Mouse (Mus musculus) forebrain, embryonic 13.5 days (tissue): ENCODE data around the gene Mtfp1. TPM values are rescaled to one million over a fixed set of nuclear protein-coding genes. Genes with fewer than 3 reads are reported as not detected.
A peak's percentile ranks its signal among the peaks of the same experiment; 100 is the strongest.
"Not testable (repeated sequence)": the region's sequence is repeated elsewhere in the genome, so short reads cannot be mapped to it uniquely, and the experiment has no call there.

Source experiments
- ATAC-seq: fragments of 200-750 bp; cut with Nextera tagmentation; 2 replicates; pipeline ENCODE4 v1.8.0; 2017
- H3K27ac ChIP-seq: fragments of 300-500 bp; sonication (generic); 2 replicates; pipeline ENCODE4 v1.5.1; 2015; ENCODE audit warnings: inconsistent platforms, mild to moderate bottlenecking, moderate library complexity
- H3K27me3 ChIP-seq: fragments of 300-500 bp; sonication (generic); 2 replicates; pipeline ENCODE4 v1.6.1; 2015; ENCODE audit warnings: mild to moderate bottlenecking, inconsistent platforms
- H3K36me3 ChIP-seq: fragments of 300-500 bp; sonication (generic); 2 replicates; pipeline ENCODE4 v1.6.1; 2015; ENCODE audit warnings: mild to moderate bottlenecking, inconsistent platforms; ENCODE audit not compliant: poor library complexity, severe bottlenecking
- H3K4me1 ChIP-seq: fragments of 300-500 bp; sonication (generic); 2 replicates; pipeline ENCODE4 v1.6.1; 2015; ENCODE audit warnings: inconsistent platforms
- H3K4me2 ChIP-seq: fragments of 300-500 bp; sonication (generic); 2 replicates; pipeline ENCODE4 v1.6.1; 2015; ENCODE audit warnings: inconsistent platforms, mild to moderate bottlenecking, moderate library complexity
- H3K4me3 ChIP-seq: fragments of 300-500 bp; sonication (generic); 2 replicates; pipeline ENCODE4 v1.5.1; 2015; ENCODE audit warnings: mild to moderate bottlenecking, inconsistent platforms
- H3K9ac ChIP-seq: fragments of 300-500 bp; sonication (generic); 2 replicates; pipeline ENCODE4 v1.6.1; 2015; ENCODE audit warnings: mild to moderate bottlenecking, inconsistent platforms
- H3K9me3 ChIP-seq: fragments of 300-500 bp; sonication (generic); replicated peaks from 2 replicates; pipeline ENCODE4 v1.6.1; 2016; ENCODE audit warnings: inconsistent platforms
- WGBS: fragments of 180-500 bp; shearing (Covaris S2); methylation state at CpG from one replicate; pipeline ENCODE4 v1.1.7; 2015; 5-methylcytosine and 5-hydroxymethylcytosine counted together
- polyA plus RNA-seq: library from polyadenylated mRNA; unstranded; fragments of >200 nt; fragmentation: Nextera tagmentation; extraction: Ambion mirVana; gene quantifications from 2 replicates; pipeline ENCODE4 v1.2.1, GENCODE M21; 2015

The Mtfp1 gene
- polyA plus RNA-seq, 1 experiment from 2014 or later = 7.0 TPM

DNA sequence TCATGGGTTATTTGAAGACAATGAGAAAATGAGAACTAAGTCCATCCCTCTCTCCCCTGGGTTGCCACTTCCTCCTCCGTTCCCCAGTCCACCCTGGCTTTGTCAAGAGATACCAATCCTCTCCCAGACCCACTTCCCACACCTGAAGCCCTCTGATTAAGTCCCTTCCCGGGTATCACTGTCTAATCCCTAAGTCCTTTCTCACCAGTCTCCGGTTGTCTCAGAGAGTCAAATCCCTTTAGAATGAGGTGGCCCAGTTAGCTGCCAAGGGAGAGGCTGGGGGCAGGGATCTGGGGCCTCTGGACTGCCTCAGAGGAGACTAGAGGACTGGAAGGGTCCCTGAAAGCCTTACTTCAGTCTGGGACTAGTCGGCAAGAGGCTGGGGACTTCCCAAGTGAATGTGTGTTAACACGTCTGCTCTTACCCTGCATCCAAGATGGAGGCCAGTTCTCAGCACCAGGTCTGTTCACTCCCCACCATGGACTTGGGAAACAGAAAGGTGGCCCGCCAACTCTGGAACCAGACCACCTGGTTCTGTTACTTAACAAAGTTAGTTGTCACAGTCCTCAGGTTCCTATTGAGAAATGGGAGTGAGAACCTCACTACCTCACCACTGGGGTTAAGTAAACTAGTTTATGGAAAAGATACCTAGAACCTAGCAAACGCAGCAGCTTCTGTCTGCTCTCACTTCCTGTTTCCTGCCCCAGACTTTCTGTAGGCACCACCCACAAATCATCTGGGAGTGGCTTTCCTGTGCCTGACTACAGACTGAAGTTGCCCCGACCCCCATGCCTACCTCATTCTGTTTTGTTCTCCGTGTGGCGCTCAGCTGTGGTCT is 27.7 kb upstream of the Mtfp1 start, which contains the start of gene Sec14l2:
Gene Sec14l2 (minus strand): TSS at position 674 of the 838 bp plus-strand sequence.
- no peak for ATAC-seq

DNA sequence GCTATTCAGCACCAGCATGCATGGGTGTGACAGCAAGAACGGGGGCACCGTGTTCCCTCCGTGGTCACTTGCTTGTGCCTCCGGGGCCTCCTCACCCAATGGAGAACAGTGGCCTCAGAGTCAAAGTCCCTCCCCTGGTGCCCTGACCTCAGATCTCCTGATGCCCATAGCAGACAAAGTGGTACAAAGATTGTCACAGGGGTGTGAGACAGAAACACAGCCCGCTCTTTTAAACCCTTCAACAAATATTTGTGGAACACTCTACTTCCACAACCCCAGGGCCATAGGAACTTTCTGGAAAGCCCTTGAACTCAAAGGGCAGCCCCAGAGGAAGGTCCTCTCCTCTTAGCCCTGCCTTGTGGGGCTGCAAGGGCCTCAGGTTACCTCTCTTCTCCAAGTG is 27.0 kb upstream of the Mtfp1 start:
- ATAC-seq = no peak

More for the DNA sequence above, 27.7 kb upstream of the Mtfp1 start, which contains the start of gene Sec14l2:
- peaks cover 16% of the 10 kb centered on the region for H3K27me3 ChIP-seq
- H3K4me2 ChIP-seq = no peak within 1 kb of the TSS
- H3K27ac ChIP-seq = no peak within 1 kb of the TSS; the same call in 1 of the 2 replicates
- no peaks in the 10 kb centered on the region for H3K36me3 ChIP-seq
- WGBS = 59% methylated on average over 10 of the region's 10 CpGs
- peaks cover 12% of the 10 kb centered on the region for H3K4me1 ChIP-seq
- peaks cover 11% of the 10 kb centered on the region; the same call in 1 of the 2 replicates for H3K9me3 ChIP-seq
- no peak within 1 kb of the TSS for H3K9ac ChIP-seq
- H3K4me3 ChIP-seq = no peak within 1 kb of the TSS

GRCm38 (mm10) chr11:4121691-4122090 is 26.4 kb upstream of the Mtfp1 start:
- no peak overlapping the region for H3K9ac ChIP-seq
- H3K9me3 ChIP-seq = peaks cover 8% of the 10 kb centered on the region; the same call in 1 of the 2 replicates
- 79% methylated on average over 3 of the region's 3 CpGs for WGBS
- H3K36me3 ChIP-seq = no peaks in the 10 kb centered on the region
- no peak overlapping the region for H3K27ac ChIP-seq
- no peak overlapping the region for H3K4me3 ChIP-seq
- H3K27me3 ChIP-seq = peaks cover 23% of the 10 kb centered on the region
- peaks cover 23% of the 10 kb centered on the region for H3K4me1 ChIP-seq
- no peak overlapping the region for H3K4me2 ChIP-seq
- ATAC-seq = no peak

More for the DNA sequence above, 27.0 kb upstream of the Mtfp1 start:
- H3K36me3 ChIP-seq = no peaks in the 10 kb centered on the region
- peaks cover 11% of the 10 kb centered on the region; the same call in 1 of the 2 replicates for H3K9me3 ChIP-seq
- H3K4me1 ChIP-seq = peaks cover 19% of the 10 kb centered on the region
- H3K27me3 ChIP-seq = peaks cover 22% of the 10 kb centered on the region
- no peak overlapping the region for H3K27ac ChIP-seq
- 74% methylated on average over 5 of the region's 5 CpGs for WGBS
- H3K9ac ChIP-seq = no peak overlapping the region
- no peak overlapping the region for H3K4me2 ChIP-seq
- no peak overlapping the region for H3K4me3 ChIP-seq

DNA sequence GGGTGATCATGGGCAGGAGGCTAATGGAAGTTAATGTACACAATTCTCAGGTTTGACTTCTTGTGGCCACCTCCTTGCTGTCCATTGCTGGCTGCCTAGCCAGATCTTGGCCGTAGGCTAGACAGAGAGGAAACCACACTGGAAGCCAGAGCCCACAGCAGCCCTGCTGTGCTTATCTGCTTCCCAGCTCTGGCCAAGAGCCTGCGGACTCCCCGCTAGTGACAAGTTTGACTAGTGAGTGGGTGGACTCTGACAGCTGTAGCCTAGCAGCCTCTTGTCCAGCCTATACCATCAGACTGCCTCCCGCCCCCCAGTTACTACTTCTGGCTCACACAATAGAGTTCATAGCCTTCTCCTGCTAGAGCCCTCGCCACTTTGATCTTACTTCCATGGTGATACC is 24.4 kb upstream of the Mtfp1 start:
- H3K27ac ChIP-seq = no peak overlapping the region
- peaks cover 23% of the 10 kb centered on the region for H3K27me3 ChIP-seq
- no peak for ATAC-seq
- H3K4me1 ChIP-seq = peaks cover 28% of the 10 kb centered on the region
- H3K4me2 ChIP-seq = no peak overlapping the region
- H3K4me3 ChIP-seq = no peak overlapping the region
- no peaks in the 10 kb centered on the region for H3K36me3 ChIP-seq
- H3K9ac ChIP-seq = no peak overlapping the region
- H3K9me3 ChIP-seq = no peaks in the 10 kb centered on the region
- WGBS = 88% methylated on average over 5 of the region's 5 CpGs

- Histone ChIP-seq H3K9me3 (no peaks in the 10 kb centered on the region), H3K27me3 (peaks cover 23% of the 10 kb centered on the region), H3K4me3 (peak overlapping the region; percentile 57), H3K4me2 (peak overlapping the region; percentile 90), H3K36me3 (no peaks in the 10 kb centered on the region), H3K4me1 (peaks cover 28% of the 10 kb centered on the region), H3K9ac (peak overlapping the region; percentile 73), H3K27ac (no peak overlapping the region)
- WGBS = 2% methylated on average over 41 of the region's 41 CpGs
- peak; percentile 66 for ATAC-seq
Observed at GRCm38 (mm10) chr11:4118081-4118921, 23.1 kb upstream of the Mtfp1 start.

DNA sequence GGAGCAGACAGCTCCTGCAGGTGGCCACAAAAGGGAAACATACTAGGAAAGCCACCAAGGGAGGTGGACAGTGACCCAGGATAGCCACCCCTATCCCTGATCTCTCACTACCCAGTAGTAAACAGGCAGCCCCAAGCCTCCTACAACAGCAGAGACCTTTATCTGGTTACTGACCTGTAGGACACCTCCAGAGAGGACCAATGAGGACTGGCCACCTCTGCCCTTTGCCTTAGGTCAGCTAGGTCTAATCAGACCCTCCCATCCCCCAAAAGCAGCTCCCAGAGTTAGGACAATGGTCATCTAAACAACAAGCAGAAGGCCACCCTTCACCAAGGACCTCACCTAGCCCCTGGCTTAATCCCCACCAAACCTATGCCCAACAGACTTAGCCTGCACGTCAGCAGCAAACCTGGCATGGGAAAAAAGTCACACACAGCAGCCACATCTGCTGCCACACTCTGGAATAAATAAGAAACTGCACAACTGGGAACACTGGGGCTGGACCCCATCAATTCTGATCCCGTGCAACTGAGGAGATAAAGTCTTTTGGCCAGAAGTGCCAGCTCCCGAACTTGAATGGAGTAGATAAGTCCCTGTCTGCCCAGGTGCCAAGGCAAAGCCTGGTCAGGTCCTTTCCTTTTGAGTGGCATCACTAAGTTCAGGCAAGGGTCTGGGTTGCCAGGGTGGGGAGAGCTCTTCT is 22.3 kb upstream of the Mtfp1 start:
- H3K27me3 ChIP-seq = peaks cover 23% of the 10 kb centered on the region
- no peak overlapping the region for H3K27ac ChIP-seq
- peak overlapping the region; percentile 73 for H3K9ac ChIP-seq
- H3K4me3 ChIP-seq = peak overlapping the region; percentile 57
- H3K4me1 ChIP-seq = peaks cover 28% of the 10 kb centered on the region
- no peaks in the 10 kb centered on the region for H3K36me3 ChIP-seq
- 26% methylated on average over 3 of the region's 3 CpGs for WGBS
- peak; percentile 5; the same call in 1 of the 2 replicates for ATAC-seq
- H3K4me2 ChIP-seq = peak overlapping the region; percentile 90
- no peaks in the 10 kb centered on the region for H3K9me3 ChIP-seq

DNA sequence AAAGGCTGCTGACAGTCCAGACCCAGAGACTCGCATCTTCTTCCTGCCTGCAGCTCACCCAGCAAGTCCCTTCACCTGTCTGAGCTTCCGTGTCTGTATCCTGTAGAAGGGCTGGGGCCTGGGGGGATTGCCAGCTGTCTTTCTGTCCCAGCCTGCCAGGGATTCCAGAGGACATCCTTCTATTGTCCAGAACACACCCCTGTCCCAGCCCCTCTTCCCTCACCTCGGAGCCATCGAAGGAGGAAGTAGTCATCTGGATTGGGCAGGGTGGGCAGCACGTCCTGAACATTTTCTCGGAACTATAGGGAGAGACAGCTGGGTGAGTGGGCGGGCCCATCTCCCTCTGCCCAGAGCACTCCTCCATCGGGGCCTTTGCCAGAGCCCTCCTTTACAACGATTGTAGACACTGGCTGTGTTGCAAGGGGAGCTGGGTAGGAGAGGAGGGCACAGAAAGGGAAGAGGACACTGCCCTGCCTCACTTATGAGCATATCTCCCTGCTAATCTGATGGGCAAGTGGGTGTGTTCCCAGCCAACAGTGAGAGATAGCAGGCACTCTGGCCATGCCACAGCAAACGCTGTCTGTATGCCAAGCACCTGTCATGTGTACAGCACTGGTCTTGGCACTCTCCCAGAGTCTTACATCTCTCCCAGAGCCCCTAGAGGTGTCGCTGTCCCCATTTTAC is 21.4 kb upstream of the Mtfp1 start:
- no peaks in the 10 kb centered on the region for H3K9me3 ChIP-seq
- 56% methylated on average over 11 of the region's 11 CpGs for WGBS
- H3K4me3 ChIP-seq = no peak overlapping the region
- no peak overlapping the region for H3K27ac ChIP-seq
- peaks cover 28% of the 10 kb centered on the region for H3K4me1 ChIP-seq
- H3K9ac ChIP-seq = peak overlapping the region; percentile 36; the same call in 1 of the 2 replicates
- ATAC-seq = no peak
- H3K4me2 ChIP-seq = no peak overlapping the region
- H3K36me3 ChIP-seq = no peaks in the 10 kb centered on the region
- peaks cover 23% of the 10 kb centered on the region for H3K27me3 ChIP-seq

DNA sequence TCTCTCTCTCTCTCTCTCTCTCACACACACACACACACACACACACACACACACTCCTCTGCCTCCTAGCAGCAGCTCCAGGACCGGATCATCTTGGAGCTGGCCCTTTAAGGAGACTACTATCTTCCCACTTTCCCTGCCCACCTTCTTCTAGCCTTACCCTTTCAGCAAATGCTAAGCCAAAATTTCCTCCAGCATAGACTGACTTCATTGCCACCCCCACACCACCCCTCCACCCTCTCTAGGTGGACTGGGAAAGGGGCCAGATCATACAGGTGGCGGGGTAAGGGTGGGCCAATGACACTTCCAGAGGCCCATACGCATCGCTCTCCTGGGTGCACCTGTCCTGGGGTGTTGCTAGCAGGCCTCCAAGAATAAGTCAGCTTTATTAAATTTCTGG is 20.2 kb upstream of the Mtfp1 start:
- Histone ChIP-seq H3K36me3 (no peaks in the 10 kb centered on the region), H3K27ac (no peak overlapping the region), H3K4me1 (peaks cover 28% of the 10 kb centered on the region), H3K4me3 (no peak overlapping the region), H3K4me2 (no peak overlapping the region), H3K9me3 (no peaks in the 10 kb centered on the region), H3K9ac (no peak overlapping the region), H3K27me3 (peaks cover 21% of the 10 kb centered on the region)
- 93% methylated on average over 4 of the region's 4 CpGs for WGBS
- ATAC-seq = no peak

- H3K27ac ChIP-seq, ATAC-seq, H3K9ac ChIP-seq, H3K9me3 ChIP-seq, H3K36me3 ChIP-seq, H3K4me3 ChIP-seq, H3K4me2 ChIP-seq: not testable (repeated sequence)
- WGBS = 68% methylated on average over 6 of the region's 6 CpGs
- Histone ChIP-seq H3K27me3 (peaks cover 18% of the 10 kb centered on the region), H3K4me1 (peaks cover 28% of the 10 kb centered on the region)
Observed at GRCm38 (mm10) chr11:4114541-4114940, 19.3 kb upstream of the Mtfp1 start.

DNA sequence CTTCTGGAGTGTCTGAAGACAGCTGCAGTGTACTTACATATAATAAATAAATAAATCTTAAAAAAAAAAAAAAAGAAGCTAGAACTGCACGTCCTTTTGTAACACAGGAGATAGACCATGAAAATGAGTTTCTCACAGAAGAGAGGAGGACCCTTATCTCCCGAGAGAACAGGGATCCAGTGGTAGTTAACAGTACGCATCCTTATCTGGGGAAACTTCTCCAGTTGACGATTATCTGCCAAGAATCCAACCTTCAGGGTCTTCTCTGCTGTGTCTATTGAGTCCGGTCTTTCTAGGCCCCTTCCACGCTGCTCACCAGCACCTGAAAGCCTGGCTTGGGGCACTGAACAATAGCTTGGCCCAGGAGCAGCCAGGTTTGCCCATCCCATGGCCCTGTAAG is 18.7 kb upstream of the Mtfp1 start:
- no peaks in the 10 kb centered on the region for H3K9me3 ChIP-seq
- H3K9ac ChIP-seq = no peak overlapping the region
- H3K4me3 ChIP-seq = no peak overlapping the region
- peaks cover 26% of the 10 kb centered on the region for H3K4me1 ChIP-seq
- no peak overlapping the region for H3K27ac ChIP-seq
- H3K36me3 ChIP-seq = no peaks in the 10 kb centered on the region
- ATAC-seq = no peak
- H3K27me3 ChIP-seq = peaks cover 12% of the 10 kb centered on the region
- H3K4me2 ChIP-seq = no peak overlapping the region
- WGBS = 82% methylated on average over 6 of the region's 6 CpGs

GRCm38 (mm10) chr11:4113496-4113895 is 18.3 kb upstream of the Mtfp1 start:
- Histone ChIP-seq H3K9me3 (no peaks in the 10 kb centered on the region), H3K27me3 (peaks cover 11% of the 10 kb centered on the region), H3K36me3 (no peaks in the 10 kb centered on the region), H3K4me3 (no peak overlapping the region), H3K9ac (no peak overlapping the region), H3K4me2 (no peak overlapping the region), H3K4me1 (peaks cover 21% of the 10 kb centered on the region), H3K27ac (no peak overlapping the region)
- WGBS = 89% methylated on average over 4 of the region's 4 CpGs
- no peak for ATAC-seq
